Mouse (Mus musculus) stomach, postnatal 0 days (tissue): Measurements from ENCODE around the gene Gmds.

Source experiments
- CTCF ChIP-seq: IDR thresholded peaks from 2 replicates; pipeline ENCODE4 v1.5.1; 2016; ENCODE audit warnings: antibody characterized with exemption, low read depth, mild to moderate bottlenecking, moderate library complexity
- EP300 ChIP-seq: optimal IDR thresholded peaks from 2 replicates; pipeline ENCODE3; 2016; ENCODE audit warnings: antibody characterized with exemption

DNA sequence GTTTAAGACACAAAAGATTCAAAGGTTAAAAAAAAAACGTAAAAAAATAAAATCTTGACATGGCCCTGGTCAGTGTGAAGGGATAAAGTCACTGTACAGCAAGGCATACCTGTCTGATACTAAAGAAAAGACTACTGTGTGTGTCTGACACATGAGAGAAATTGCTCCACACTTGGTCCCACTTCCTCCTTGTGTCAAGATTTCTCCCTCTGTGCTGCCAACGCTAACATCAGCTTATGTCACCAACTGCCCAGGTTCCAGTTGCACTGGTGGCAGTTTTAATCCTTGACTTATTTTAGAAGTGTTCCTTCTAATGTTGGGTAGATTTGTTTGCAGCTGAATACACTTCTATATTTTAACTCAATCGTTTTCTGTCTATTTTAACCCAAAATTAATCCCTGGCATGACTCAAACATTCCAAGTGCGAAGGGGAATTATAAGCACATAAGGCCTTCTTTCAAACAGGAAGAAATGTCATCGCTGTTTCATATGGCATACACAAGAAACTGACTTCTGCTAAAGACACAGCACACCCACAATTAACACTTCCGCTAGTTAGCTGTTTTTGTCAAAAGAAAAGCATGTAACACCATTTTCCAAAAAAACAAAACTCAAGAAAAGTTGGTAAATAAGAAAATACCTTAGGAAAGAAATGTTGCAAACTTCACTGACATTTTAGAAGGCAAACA, 110.5 kb downstream of the Gmds start:
- TF ChIP-seq CTCF (no peak), EP300 (no peak)
